Mouse (Mus musculus): ENCODE measurements around the gene Ssh1.

Ssh1 gene

DNA sequence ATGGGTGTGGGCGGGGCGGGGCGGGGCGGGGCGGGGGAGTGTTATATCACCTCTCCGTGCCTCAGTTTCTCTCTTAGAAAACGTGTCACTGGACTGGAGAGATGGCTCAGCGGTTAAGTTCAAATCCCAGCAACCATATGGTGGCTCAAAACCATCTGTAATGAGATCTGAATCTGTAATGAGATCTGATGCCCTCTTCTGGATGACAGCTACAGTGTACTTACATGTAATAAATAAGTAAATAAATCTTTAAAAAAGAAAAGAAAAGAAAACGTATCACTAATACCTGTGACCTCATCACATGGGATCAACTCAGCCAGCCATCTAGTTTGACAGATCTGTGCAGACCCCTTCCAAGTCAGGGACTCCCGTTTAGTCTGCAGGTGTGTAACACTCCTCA lies 64.2 kb downstream of the Ssh1 start:
- no peak for DNase-seq

GRCm38 (mm10) chr5:113924608-113925007 lies 69.1 kb downstream of the Ssh1 start:
- DNase-seq = no peak

- DNase-seq = peak; percentile 80
Observed at GRCm38 (mm10) chr5:113921310-113922166, 72.2 kb downstream of the Ssh1 start.

- no peak for DNase-seq
Observed at GRCm38 (mm10) chr5:113919060-113919459, 74.6 kb downstream of the Ssh1 start.

DNA sequence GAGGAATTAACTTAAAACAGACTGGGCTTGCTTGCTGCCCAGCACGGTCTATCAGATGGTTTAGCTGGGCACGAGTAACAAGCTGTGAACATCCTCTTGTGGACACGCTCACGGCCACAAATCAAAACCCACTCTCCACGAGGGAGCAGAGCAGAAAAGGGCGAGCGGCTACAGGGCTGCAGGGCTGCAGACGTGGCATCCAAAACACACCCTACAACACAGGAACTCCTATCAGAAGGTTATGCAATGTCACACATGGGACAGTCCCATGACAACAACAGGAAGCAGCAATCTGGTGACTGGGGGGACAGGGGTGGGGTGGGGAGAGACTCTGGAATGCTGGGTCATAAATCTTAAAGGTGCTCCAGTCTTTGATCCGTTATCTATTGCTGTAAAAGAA lies 75.0 kb downstream of the Ssh1 start:
- no peak for DNase-seq

DNA sequence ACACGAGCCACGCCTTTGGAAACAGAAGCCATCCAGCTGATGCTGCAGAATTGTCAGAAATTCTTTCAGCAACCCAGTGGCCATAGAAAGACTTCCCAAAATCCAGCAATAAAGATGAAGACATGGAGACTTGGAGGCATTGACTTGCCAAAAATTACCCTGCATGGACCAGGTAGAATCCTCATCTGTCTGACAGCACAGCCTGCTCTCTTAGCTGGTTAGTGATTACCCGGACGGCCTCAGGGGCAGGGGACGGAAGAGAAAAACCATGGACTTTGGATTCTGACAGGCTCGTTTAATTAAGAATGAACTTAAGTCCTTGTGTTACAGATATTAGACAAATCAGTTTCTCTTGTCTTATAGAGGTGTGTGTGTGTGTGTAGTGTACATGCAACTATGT lies 83.0 kb downstream of the Ssh1 start:
- DNase-seq = no peak

GRCm38 (mm10) chr5:113910065-113910701 lies 83.5 kb downstream of the Ssh1 start:
- DNase-seq = no peak

GRCm38 (mm10) chr5:113908592-113909441 lies 84.9 kb downstream of the Ssh1 start, which contains the start of gene Coro1c:
Gene Coro1c (minus strand): TSS chr5:113908758.
- DNase-seq = peak; percentile 98

GRCm38 (mm10) chr5:113907786-113908567 lies 85.7 kb downstream of the Ssh1 start:
- peak; percentile 81 for DNase-seq

DNA sequence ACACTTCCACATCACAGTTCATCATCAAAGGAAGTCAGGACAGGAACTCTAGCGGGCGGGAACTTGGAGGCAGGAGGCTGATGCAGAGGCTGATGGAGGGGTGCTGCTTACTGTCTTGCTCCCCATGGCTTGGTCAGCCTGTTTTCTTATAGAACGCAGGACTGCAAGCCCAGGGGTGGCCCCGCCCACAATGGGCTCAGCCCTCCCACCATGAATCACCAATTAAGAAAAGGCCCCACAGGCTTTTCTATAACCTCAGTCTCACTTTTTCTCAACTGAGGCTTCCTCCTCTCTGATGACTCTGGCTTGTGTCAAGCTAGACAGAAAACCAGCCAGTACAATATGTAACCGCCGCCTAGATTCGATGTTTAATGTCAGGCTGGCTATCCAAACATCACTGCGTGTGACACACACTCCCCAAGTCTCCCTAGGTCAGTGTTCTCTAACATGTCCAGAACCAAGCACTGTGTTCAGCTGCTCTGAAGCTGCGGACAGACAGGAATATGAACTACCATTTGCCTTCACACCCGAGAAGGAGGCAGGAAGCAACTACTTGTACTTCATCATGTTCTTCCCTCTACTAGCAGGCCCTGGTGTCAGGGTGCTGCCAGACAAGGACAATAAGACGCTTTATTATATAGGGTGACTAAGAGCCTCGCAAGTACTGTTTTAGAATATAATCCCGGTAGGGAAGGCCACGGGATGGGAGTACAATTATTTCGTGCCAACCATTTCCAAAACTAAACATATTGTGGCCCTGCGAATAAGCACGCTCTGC lies 86.5 kb downstream of the Ssh1 start:
- peak; percentile 60 for DNase-seq

DNA sequence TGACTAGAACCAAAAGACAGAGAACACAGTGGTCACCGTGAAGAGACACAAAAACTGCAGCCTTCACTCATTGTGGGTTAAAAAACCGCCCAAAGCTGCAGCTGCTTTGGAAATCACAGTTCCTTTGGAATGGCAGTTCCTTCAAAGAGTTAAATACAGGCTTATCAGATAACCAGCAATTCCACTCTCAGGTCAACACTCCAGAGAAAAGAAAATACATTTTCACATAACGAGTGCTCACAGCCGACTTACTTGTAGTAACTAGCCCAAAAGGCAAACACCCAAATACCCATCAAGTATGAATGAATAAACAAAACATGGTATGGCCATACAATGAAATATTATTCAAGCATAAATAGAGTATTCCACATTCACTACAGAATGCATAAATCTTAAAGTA lies 88.7 kb downstream of the Ssh1 start:
- no peak for DNase-seq

DNA sequence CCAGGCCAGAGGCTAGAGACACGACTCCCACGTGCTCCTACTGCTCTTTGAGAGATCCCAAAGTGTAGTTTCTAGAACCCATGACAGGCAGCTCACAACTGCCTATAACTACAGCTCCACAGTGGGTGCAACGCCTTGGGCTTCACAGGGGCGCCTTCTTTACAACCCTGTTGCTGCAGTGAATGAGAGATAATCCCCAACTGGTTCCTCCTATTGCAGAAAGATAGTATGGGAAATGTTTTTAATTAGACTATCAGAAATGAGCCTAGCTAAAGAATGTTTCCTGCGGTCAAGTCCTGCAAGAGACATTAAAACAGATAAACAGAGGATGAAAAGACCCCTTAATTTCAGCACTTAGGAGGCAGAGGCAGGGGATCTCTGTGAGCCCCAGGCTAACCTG lies 90.7 kb downstream of the Ssh1 start:
- no peak for DNase-seq

GRCm38 (mm10) chr5:113902017-113902416 lies 91.7 kb downstream of the Ssh1 start:
- no peak for DNase-seq

DNA sequence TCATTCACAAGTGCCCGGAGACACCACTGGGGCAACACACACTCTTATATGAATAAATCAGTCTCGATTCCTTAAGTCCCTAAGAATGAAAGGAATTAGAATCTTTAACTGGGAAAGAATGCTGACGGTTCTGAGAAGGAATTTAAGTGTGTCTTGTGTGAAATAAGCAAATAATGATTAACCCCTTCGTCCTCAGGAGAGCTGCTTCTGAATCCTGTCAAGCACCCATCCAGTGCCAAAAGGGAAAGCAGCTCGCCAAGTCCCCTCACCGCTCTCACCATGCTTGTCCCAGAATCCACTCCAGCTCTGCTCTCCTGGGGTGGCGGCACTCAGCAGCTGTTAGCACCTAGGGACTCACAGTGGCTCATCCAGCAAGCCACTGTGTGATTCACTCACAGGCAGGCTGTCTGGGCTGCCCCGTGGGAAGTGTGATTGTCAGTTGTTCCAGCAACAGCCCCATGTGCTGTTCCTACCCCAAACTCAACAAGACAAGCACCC lies 92.6 kb downstream of the Ssh1 start:
- DNase-seq = peak; percentile 31

DNA sequence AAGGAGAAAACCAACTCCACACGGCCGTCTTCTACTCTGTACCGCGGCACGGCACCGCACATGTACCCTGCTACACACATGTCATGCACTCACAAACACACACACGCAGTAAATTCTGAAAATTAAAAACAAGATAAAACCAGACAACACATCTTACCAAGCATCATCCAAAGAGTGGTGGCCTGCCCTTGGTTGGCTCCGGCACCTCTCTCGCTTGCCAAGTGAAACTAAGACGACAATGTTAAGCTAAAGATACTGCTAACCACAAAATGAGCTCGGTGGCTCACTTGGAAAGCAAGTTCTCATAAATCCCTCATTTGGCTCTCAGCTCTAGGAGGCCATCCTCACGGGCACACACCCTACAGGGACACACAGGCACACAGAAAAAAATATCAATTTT lies 94.2 kb downstream of the Ssh1 start:
- DNase-seq = no peak

- DNase-seq = no peak
Observed at GRCm38 (mm10) chr5:113892005-113892404, 101.7 kb downstream of the Ssh1 start.

DNA sequence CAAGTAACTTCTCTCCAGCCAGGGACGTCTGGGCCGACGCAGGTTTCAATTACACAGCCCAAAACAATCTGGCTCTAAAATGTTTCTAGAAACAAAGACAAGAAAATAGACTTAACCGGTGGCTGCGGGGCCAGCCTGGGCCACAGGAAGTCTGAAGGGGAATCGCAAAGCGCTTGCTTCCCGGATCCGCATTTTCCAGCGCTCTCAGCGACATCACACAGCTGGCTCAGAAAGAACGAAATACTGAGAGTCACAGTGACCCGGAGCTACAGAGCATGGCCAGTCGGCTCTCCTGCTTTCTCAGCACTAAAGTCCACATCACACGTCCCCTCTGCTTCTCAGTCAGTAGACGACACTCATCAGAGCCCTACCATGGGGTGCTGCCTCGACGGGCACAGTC lies 102.8 kb downstream of the Ssh1 start:
- DNase-seq = no peak

DNA sequence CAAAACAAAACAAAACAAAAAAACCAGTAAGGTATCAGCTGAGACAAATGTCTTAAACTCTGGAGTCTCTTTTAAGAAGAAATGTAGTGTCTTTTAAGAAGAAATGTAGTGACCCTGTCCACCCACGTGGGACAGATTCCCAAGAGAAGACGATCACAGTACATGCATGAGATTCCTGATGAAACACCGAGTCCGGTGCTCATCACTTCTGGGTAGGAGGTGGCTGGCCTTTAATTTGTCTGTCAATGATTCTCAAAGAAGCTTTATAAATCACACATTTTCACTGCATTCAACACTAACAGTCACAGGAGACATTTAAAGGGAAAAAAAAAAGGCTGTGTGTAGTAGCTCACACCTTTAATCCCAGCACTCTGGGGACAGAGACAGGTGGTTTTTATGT lies 103.8 kb downstream of the Ssh1 start:
- no peak for DNase-seq

GRCm38 (mm10) chr5:113889181-113889906 lies 104.3 kb downstream of the Ssh1 start:
- DNase-seq = no peak

DNA sequence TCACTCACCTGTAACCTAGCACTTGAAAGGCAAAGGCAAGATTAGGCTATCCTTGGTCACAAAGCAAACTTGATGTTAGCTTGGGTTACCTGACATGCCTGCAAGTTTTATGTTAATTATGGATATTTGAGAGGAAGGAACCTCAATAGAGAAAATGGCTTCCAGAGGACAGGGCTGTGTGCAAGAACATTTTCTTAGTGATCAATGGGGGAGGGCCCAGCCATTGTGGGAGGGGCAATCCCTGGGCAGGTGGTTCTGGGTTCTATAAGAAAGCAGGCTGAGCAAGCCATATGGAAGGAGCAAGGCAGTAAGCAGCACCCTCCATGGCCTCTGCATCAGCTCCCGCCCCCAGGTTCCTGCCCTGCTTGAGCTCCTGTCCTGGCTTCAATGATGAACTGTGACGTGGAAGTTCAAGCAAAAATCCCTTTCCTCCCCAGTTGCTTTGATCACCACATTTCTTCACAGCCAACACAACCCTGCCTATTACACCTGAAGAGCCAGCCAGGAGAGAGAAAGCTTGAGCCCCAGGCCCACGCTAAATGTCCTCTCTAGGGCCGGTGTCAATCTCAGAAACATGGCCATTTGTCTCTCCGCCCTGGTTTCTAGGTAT lies 105.4 kb downstream of the Ssh1 start:
- no peak for DNase-seq

All from retina, postnatal 1 day (tissue).